25 mouse cellular contexts compared by ENCODE assay signal in the genomic region with DNA sequence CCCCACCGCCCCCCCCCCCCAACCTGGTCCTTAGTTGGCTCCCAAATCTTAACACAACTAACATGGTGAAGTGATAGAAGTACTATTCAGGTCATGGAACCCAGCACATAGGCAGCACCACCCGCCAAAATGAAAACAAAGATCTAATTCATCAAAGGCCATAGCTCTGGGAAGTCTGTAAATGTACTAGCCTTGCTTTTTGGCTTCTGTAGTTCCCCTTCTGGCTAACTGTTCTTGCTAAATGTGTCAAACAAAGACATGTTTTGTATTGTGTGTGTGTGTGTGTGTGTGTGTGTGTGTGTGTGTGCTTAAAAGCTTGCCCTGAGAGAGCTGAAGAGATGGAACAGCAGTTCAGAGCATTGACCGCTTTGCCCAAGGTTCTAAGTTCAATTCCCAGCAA. TPM values are rescaled to one million over a fixed set of nuclear protein-coding genes. Genes with fewer than 3 reads are reported as not detected.
A peak's percentile ranks its signal among the peaks of the same experiment; 100 is the strongest.
DNase-seq lines count a peak whose midpoint lies in the region; TF ChIP-seq lines count a peak whose summit lies in the region.
"Had no signal": no experiment of that assay in that cellular context is flagged by ENCODE, and none has a peak within 500 bp of the region (broad histone marks: within the 10 kb centered on the region; RNA-seq: fewer than 3 reads in every experiment).

No protein-coding gene starts in this region.

- peaks cover 39% of the 10 kb centered on the region for H3K4me1 ChIP-seq in embryonic facial prominence, embryonic 10.5 days

- intact Hi-C loops in gastrocnemius, adult 2 months (cut with DNase I): no loop called here

- H3K27me3 ChIP-seq in embryonic facial prominence, embryonic 10.5 days (replicated peaks; ENCODE audit: low read depth, poor library complexity, severe bottlenecking): no peaks in the 10 kb centered on the region
- H3K27me3 ChIP-seq: embryonic facial prominence, embryonic 12.5 days; limb, embryonic 15.5 days; stomach, embryonic 15.5 days had no signal

- no peak for DNase-seq in gastrocnemius, adult 2 months
- DNase-seq in gastrocnemius, postnatal 10 days: no peak
- DNase-seq in layer of hippocampus, adult 9-11 months: peak; percentile 65
- no peak for DNase-seq in layer of hippocampus, adult 8-10 months (ENCODE audit: low spot score in 2 of 2)
- peak; percentile 9 for DNase-seq in A20 (ENCODE audit: low read depth, low spot score)
- DNase-seq in embryonic facial prominence, embryonic 10.5 days (ENCODE audit: low spot score): peak; percentile 7
- no peak for DNase-seq in spleen, adult 12 weeks (ENCODE audit: low spot score)
- DNase-seq: adrenal gland, adult 2 months; adrenal gland, postnatal 36 days; cerebellum, adult 2 months; gastrocnemius, postnatal 36 days; heart, adult 2 months; kidney, adult 9 months; kidney, postnatal 10 days; left cerebral cortex, postnatal 4 days; lung, embryonic 14.5 days; lung, postnatal 14 days; right cerebral cortex, postnatal 14 days; thymus, adult 2 months; thymus, postnatal 36 days had no signal

- peak overlapping the region; percentile 48; the same call in 1 of the 2 replicates for H3K27ac ChIP-seq in gastrocnemius, adult 2 months
- no peak overlapping the region for H3K27ac ChIP-seq in embryonic facial prominence, embryonic 10.5 days (replicated peaks)
- H3K27ac ChIP-seq: embryonic facial prominence, embryonic 12.5 days; limb, embryonic 15.5 days; liver, embryonic 14.5 days; midbrain, embryonic 10.5 days; stomach, embryonic 15.5 days had no signal

- 71% methylated on average over 3 of the region's 3 CpGs for WGBS in embryonic facial prominence, embryonic 10.5 days

- no peak for TF ChIP-seq CTCF in gastrocnemius, adult 2 months (IDR thresholded peaks at IDR 0.05)

- H3K36me3 ChIP-seq in embryonic facial prominence, embryonic 10.5 days (replicated peaks): peaks cover 15% of the 10 kb centered on the region

- no peak overlapping the region for H3K4me3 ChIP-seq in gastrocnemius, adult 2 months
- no peak overlapping the region for H3K4me3 ChIP-seq in embryonic facial prominence, embryonic 10.5 days
- H3K4me3 ChIP-seq: embryonic facial prominence, embryonic 12.5 days; heart, adult 2 months; limb, embryonic 15.5 days; midbrain, embryonic 10.5 days; stomach, embryonic 15.5 days had no signal

- no peaks in the 10 kb centered on the region for H3K9me3 ChIP-seq in embryonic facial prominence, embryonic 10.5 days
- H3K9me3 ChIP-seq: embryonic facial prominence, embryonic 12.5 days; limb, embryonic 15.5 days; midbrain, embryonic 10.5 days; stomach, embryonic 15.5 days had no signal

RNA-seq across cellular contexts. Expression of gene Scd2, which starts 19.6 kb away (rescaled TPM):
- total RNA-seq in gastrocnemius, adult 2 months (2021): 1 to 10 TPM; 7.4 to 9.1 TPM
- total RNA-seq in gastrocnemius, postnatal 10 days (2021): 10 to 100 TPM; 55.2 to 56.7 TPM
- total RNA-seq in layer of hippocampus, adult 8-10 months (2022): 100 to 1,000 TPM; 662 to 773 (median 703) TPM
- 324 and 353 TPM in 2 replicates for polyA plus RNA-seq in embryonic facial prominence, embryonic 10.5 days (2016; fragmentation: Nextera tagmentation; extraction: Ambion mirVana)

RNA-seq across cellular contexts. Expression of gene Scd4, which starts 19.8 kb away (rescaled TPM):
- under 1 TPM in 1 of 2 experiments, not detected in 1; 0.13 TPM for total RNA-seq in gastrocnemius, adult 2 months (2021)
- total RNA-seq in gastrocnemius, postnatal 10 days (2021): under 1 TPM; 0.33 to 0.61 TPM
- 1 to 10 TPM; 2.3 to 3.0 (median 2.7) TPM for total RNA-seq in layer of hippocampus, adult 8-10 months (2022)
- polyA plus RNA-seq in embryonic facial prominence, embryonic 10.5 days (2016; fragmentation: Nextera tagmentation; extraction: Ambion mirVana): 0.05 and 0.10 TPM in 2 replicates
- polyA plus RNA-seq: lung, embryonic 14.5 days had no signal

Comparison
In these comparisons a context has a peak if more than half of its experiments do, and no peak if none do; other contexts are left out.
1. DNase-seq: peak in layer of hippocampus, adult 9-11 months (single experiment), A20 (single experiment) and embryonic facial prominence, embryonic 10.5 days (single experiment); none in gastrocnemius, adult 2 months (single experiment), gastrocnemius, postnatal 10 days (single experiment), layer of hippocampus, adult 8-10 months (0 of 2) and spleen, adult 12 weeks (single experiment).
2. RNA of gene Scd2, which starts 19.6 kb away (total RNA-seq): 662 to 773 TPM in layer of hippocampus, adult 8-10 months; 55.2 to 56.7 TPM in gastrocnemius, postnatal 10 days and 7.4 to 9.1 TPM in gastrocnemius, adult 2 months; every median in the first group is over 10 times any median in the second.